Mouse (Mus musculus): ENCODE data around the gene Sp3. TPM values are rescaled to one million over a fixed set of nuclear protein-coding genes. Genes with fewer than 3 reads are reported as not detected.
A peak's percentile ranks its signal among the peaks of the same experiment; 100 is the strongest.
"Not testable (repeated sequence)": the region's sequence is repeated elsewhere in the genome, so short reads cannot be mapped to it uniquely, and the experiment has no call there.

Gene Sp3
- polyA plus RNA-seq (2017; shearing (Covaris generic)), result 10 to 100 TPM; 48.5 to 64.8 (median 62.2) TPM

DNA sequence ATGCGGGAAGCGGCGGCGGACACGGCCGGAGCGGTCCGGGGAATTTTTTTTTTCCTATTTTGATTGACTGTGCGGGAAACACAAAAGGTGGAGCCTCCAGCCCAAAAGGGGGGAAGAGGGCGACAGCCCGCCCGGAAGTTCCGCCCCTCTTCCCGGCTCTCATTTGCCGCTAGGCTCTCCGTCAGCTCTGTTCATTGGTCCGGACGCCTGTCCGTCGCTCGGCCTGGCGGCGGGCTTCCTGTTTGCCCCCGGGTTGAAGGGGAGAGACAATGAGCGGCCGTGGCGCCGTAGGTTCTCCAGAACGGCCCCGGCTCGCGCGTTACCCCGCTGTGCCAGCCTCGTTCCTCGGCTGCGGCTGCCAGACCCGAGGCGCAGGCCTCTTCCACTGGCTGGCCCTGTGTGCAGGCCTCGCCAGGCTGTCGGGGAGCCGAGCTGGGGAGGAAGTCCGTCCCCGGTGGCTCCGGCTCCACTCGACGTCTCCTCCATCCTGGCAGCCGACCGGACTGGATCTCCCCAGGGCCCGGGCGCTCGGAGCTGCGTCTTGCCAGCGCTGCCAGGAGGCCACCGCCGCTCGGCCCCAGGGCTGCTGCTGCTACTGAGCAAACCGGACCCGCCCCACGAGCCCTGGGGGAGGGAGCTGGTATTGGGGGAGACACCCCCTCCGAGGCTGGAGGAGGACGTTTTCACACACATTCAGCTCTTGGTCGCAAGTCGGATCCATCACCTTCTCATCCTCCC lies at the start of gene Sp3:
Gene Sp3, minus strand, starts transcription at position 110 of the 738 bp plus-strand sequence.
- ATAC-seq, result peak; percentile 76

- no peak for ATAC-seq
These were observed 49.6 kb upstream of the Sp3 start for GRCm38 (mm10) chr2:73029846-73030245.

DNA sequence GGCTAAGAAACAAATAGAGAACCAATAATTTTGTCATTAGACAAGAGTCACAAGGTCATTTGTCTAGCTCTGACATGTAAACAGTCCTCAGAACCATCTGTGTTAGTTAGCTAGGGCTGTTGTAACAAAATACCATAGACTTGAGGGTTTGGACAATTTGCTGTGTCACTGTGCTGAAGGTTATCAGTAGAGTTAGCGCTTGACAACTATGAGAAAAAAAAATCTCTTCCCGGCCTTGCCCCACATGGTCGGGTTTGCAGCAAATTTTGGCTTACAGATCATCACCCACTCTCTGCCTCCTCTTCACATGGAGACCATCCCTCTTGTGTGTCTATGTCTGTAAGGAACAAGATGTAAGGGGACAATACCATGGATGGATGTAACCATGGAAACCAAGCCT lies 47.8 kb upstream of the Sp3 start:
- ATAC-seq, result no peak

GRCm38 (mm10) chr2:73027126-73027525 lies 46.9 kb upstream of the Sp3 start:
- ATAC-seq, result no peak

GRCm38 (mm10) chr2:73023803-73024202 lies 43.6 kb upstream of the Sp3 start:
- no peak for ATAC-seq

- no peak for ATAC-seq
These were observed 40.8 kb upstream of the Sp3 start for GRCm38 (mm10) chr2:73021046-73021445.

DNA sequence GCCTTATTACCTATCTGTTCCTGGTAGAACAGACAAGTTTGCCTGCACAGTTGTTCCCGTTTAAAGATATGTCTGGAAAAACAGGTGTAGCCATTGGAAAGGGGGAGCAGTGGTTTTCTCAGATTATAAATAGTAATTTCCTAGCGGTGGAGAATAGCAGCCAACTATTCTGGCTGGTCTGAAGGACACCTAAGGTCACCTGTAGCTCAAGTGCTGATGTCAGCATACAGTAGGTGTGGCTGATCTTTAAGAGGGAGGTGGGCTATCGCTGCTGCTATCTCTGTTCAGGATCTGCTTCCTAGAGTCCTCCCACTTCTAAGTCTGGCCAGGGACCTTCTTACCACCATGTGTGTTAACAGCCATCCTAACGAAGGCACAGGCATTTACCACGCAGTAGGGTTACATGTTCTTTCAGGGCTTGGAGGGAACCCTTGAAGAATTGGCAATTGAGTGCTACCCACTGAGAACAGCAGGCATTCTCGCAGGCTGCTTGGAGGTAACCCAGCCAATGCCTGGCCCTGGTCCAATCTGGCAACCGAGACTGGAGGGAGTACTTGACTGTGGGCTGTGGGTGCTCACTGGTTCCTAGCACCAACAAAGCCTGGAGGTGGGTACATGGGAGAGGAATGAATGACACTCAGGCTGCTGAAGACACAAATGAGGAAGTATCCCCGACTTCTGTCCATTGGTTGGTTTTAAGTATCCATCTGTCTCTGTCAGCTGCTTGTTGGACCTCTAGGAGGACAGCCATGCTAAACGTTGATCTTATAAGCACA lies 39.3 kb upstream of the Sp3 start:
- no peak for ATAC-seq

DNA sequence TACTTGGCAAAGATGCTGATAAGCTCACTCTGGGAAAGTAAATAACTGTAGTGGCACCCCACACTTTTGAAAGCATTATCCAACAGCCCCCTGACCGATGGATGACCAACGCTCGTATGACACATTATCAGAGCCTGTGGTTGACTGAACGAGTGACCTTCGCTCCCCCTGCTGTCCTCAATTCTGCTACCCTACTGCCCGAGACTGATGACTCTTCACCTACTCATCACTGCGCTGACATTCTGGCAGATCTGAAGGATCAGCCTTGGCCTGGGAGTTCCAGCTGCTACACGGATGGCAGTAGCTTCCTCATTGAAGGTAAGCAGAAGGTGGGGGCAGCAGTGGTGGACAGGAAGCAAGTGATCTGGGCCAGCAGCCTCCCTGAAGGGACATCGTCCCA lies 33.8 kb upstream of the Sp3 start:
- not testable (repeated sequence) for ATAC-seq

- no peak for ATAC-seq
These were observed 32.4 kb upstream of the Sp3 start for GRCm38 (mm10) chr2:73012636-73013035.

GRCm38 (mm10) chr2:73007472-73007871 lies 27.2 kb upstream of the Sp3 start:
- no peak for ATAC-seq

DNA sequence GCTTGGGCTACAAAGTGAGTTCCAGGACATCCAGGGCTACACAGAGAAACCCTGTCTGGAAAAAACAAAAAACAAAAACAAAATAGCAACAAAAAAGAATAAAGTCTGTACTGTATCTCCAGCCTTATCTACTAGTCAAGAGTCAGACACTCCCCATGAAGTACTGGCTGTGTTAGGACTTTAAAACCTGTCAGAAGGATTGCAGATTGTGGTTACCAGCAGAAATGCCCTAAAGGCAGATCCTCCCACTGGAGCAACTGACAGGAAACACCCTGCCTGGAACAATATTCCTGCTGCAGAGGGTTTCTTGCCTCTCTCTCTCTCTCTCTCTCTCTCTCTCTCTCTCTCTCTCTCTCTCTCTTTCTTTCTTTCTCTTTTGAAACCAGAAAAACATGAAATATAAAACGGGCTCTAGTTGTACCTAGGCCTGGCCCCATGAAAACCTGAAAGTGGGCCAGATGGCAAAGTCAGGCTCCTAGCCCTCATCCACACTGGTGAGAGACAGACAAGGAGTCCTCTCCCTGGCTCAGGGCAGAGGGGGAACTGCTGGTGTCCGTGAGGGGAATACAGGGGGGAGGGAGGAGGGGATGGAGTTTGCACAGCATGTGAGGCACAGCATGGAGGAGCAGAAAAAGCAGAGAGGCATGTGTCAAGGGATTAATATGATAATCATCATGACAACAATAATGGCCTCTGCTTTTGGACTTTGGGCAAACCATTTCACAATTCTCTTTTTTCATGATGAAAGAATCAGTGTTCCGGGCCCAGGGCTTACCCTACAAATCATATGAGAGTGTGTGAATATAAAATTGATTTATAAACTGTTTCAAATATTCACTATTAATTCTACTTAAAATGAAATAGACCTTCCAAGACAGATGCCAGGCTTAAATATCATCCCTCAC lies 25.6 kb upstream of the Sp3 start:
- ATAC-seq, result no peak

DNA sequence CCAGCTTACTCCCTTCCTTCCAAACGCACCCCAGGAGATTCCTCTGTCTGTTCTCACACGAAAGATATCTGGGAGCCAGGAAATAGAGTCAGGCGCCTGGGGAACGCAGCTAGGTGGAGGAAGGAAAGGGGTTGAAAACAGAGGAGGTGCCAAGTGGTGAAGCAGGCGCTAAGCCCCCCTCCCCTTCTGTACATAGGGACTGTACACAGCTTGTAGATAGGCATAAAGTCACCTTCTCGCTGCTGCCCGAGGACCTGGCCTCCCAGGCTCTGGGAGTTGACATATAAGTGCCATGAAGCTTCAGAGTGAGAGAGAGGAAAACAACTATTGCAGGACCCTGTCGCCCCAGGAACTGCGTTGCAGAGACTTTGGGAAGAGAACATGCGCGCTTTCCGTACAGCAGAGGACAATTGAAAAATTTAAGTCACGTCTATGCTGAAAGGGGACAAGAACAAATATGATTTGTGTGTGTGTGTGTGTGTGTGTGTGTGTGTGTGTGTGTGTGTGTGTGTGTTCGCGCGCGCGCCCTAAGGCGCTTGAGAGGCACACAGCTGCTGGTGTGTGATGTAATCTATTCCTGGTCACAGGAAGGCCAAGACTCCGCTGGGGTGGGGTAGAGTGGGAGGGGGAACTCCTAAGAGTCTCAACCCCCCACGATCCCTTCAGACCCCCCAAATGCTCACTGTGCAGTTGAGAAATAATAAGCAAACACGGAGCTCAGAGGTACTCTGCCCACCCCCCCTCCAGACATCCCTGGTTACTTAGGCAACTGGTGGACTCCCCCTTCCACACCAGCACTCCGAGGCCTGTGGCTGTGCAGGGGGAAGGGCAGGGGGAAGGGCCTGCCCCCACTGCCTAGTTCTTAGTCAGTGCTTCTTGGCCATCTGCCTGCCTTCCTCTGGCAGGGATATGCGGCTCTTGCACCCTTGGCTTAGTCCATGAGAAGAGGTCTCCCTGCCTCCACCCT lies 23.8 kb upstream of the Sp3 start:
- ATAC-seq, result no peak

- peak; percentile 74 for ATAC-seq
These were observed 22.8 kb upstream of the Sp3 start for GRCm38 (mm10) chr2:73003049-73003448.

GRCm38 (mm10) chr2:73002451-73002850 lies 22.2 kb upstream of the Sp3 start:
- ATAC-seq, result no peak

GRCm38 (mm10) chr2:73001994-73002393 lies 21.7 kb upstream of the Sp3 start:
- ATAC-seq, result no peak

DNA sequence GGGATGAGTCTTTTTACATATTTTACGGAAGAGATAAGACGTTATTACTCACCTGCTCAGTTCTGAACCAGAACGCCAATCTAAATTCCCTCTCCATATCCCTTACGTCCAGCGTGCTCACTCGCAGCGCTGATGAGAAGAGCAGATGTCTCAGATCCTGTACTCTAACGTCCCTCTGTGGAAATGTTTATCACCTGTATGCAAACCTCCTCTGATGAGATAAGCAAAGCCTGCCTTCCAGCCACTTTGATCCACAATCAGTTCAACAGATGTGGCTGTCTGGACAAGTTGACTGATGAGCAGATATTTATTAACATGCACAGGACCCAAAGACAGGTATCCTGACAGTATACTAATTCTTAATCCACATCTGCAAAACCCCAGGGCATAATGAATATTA lies 19.9 kb upstream of the Sp3 start:
- no peak for ATAC-seq

DNA sequence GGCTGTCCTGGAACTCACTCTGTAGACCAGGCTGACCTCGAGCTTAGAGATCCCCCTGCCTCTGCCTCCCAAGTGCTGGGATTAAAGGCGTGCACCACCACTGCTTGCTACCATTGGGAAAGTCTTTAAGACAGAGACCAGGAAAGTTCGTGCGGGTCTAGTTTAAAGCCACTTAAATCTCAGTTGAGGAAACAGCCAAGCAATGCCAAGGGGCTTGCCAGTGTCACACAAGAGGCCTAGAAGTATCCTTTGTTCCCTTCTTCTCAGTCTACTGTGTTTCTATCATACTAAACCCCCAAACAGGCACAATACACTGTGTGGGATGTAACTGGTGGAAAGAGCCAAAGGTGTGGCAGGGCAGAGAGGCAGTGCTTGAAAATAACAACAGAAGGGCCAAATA lies 17.3 kb upstream of the Sp3 start:
- ATAC-seq, result no peak

DNA sequence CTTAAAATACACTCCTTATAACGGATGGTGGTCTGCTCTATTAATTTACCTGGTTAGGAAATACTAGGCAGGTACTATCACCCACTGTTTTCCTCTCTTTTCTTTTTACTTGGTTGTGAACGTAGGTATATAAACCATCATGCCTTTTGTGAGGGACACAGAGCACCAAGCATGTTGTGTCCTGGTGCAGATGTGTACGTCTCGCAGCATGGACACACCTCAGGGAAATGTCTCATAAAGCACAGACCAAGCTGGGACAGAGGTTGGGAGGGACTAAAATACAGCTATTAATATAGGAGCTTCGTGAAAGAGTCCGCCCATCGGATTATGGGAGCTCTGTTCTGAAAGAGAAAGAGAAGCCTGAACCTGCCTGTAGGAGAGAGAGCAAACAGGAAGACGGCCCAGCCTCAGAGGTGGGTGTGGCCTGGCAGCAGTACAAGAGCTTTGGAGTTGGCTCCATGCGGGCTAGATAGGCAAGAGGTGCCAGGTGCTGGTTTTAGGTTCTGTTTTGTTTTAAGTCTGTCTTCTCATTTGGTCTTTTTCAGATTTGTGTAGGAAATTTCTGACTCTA lies 16.6 kb upstream of the Sp3 start:
- peak; percentile 94 for ATAC-seq

DNA sequence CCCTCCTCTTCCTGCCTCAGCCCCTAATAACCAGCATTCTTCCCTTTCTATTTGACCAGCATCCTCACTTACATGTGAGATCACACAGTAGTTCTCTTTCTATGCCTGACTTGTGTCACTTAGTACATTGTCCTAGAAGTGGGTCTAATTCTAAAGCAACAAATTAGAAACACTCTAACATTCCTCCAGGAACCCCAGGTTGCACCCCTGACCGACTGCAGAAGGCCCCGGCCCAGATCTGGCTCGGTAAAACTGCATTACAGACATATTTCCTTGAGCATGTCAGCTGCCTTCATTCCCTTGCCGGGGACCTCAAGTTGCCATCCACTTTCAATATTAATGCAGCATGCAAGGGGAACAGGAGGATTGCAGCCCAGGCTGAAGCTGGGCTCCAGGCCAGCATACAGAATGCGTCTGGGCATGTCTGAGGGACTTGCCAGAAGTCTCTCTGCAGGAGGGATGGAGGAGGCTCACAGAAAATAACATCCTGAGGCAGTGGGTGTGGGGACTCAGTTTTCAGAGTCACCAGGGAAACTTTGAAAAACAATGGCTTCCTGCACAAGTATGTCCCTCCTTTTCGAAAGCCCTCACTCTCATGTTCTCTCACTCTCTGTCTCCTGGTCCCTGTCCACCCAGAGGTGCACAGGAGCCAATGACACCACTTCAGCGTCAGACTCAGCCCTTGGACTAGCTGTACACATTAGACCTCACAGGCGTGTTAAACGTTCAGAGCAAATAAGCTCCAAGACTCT lies 15.3 kb upstream of the Sp3 start:
- peak; percentile 70 for ATAC-seq

DNA sequence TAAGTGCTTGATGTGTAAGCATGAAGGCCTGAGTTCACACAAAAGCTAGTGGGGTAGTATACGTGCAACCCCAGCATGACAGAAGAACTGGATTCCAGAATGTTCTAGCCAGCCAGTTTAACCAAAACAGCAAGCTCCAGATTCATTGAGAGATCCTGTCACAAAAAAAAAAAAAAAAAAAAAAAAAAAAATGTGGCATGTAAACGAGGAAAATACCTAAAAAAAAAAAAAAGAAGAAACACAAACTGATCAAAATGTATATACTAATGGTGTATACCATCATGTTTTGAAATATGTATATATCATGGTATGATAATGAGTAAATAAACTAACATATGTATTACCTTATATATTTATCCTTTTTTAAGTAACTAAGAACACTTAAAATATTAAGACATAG lies 13.9 kb upstream of the Sp3 start:
- ATAC-seq, result no peak

GRCm38 (mm10) chr2:72992497-72992896 lies 12.3 kb upstream of the Sp3 start:
- ATAC-seq, result no peak

Measured in inflammation-experienced regulatory T-cells, adult 6 months (primary cell).